Mouse (Mus musculus): Measurements from ENCODE around the gene Prps1. TPM values are rescaled to one million over a fixed set of nuclear protein-coding genes. Genes with fewer than 3 reads are reported as not detected.

The Prps1 gene
- total and polyA plus RNA-seq, 3 experiments, result 6.1 to 73.7 (median 47.7) TPM

DNA sequence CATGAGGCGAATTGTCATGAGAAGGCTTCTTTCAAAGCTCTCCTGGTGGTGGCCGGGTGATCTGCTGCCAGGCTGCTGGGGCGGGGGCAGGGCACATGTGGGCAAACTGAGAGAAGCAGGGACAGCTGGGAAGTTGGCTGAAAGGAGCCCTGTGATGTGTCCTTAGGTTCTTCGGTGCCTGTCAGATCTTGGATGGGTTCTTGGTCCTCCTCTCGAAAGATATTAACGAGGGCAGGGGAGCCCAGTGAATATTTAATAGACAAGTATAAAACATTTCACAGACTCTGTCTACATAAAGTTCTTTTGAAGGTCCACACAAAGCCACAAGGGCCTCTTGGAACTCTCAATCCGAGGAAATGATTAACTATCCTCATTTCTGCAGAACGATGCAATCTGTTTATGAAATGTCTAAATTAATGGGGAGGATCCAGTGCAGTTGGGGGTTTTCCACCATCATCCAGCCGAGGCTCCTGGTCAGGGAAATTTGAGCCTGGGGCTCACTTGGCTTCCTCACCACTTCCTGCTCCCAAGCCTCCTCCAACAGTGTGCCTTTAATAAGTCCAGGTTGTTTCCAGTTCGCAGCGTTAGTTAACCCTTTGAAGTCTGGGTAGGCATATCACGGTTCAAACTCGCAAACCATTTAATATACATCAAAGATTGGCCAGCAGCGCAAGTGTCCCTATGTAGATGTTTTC is 65.8 kb downstream of the Prps1 start:
- no peak for DNase-seq (ENCODE audit: low spot score)
- Histone ChIP-seq H3K36me3 (replicated peaks) (no peaks in the 10 kb centered on the region), H3K9me3 (replicated peaks) (no peaks in the 10 kb centered on the region), H3K4me1 (ENCODE audit: insufficient read depth, low read depth, low read length) (peaks cover 52% of the 10 kb centered on the region), H3K27me3 (ENCODE audit: insufficient read depth, low read length) (no peaks in the 10 kb centered on the region), H3K4me3 (ENCODE audit: low read depth, low read length) (no peak overlapping the region)
- TF ChIP-seq POLR2AphosphoS5 (IDR thresholded peaks at IDR 0.05; ENCODE audit: insufficient replicate concordance, low read depth, low read length), result no peak
- no peak for TF ChIP-seq CTCF (IDR thresholded peaks at IDR 0.05; ENCODE audit: low read depth, low read length)
- TF ChIP-seq GATA2 (IDR thresholded peaks at IDR 0.05; ENCODE audit: borderline replicate concordance, low read depth, low read length), result no peak
- TF ChIP-seq GATA1 (IDR thresholded peaks at IDR 0.05; ENCODE audit: borderline replicate concordance, low read length), result no peak
- no peak for TF ChIP-seq TAL1 (conservative IDR thresholded peaks at IDR 0.05; ENCODE audit: low read depth, low read length)
- ATAC-seq (ENCODE audit: extremely low read depth, insufficient number of reproducible peaks, low FRiP score, poor library complexity, severe bottlenecking), result no peak

GRCm38 (mm10) chrX:140524231-140524630 is 67.8 kb downstream of the Prps1 start:
- Histone ChIP-seq H3K4me3 (ENCODE audit: low read depth, low read length) (no peak overlapping the region), H3K4me1 (ENCODE audit: insufficient read depth, low read depth, low read length) (peaks cover 53% of the 10 kb centered on the region), H3K9me3 (replicated peaks) (no peaks in the 10 kb centered on the region), H3K27me3 (ENCODE audit: insufficient read depth, low read length) (no peaks in the 10 kb centered on the region), H3K36me3 (replicated peaks) (no peaks in the 10 kb centered on the region)
- TF ChIP-seq CTCF (IDR thresholded peaks at IDR 0.05; ENCODE audit: low read depth, low read length) (no peak), GATA1 (IDR thresholded peaks at IDR 0.05; ENCODE audit: borderline replicate concordance, low read length) (no peak), GATA2 (IDR thresholded peaks at IDR 0.05; ENCODE audit: borderline replicate concordance, low read depth, low read length) (no peak), POLR2AphosphoS5 (IDR thresholded peaks at IDR 0.05; ENCODE audit: insufficient replicate concordance, low read depth, low read length) (no peak), TAL1 (conservative IDR thresholded peaks at IDR 0.05; ENCODE audit: low read depth, low read length) (no peak)
- no peak for DNase-seq (ENCODE audit: low spot score)
- ATAC-seq (ENCODE audit: extremely low read depth, insufficient number of reproducible peaks, low FRiP score, poor library complexity, severe bottlenecking), result no peak

Other genes with a start within 250 kb of the Prps1 start
- gene Frmpd3, start 114.3 kb upstream of the Prps1 start, total RNA-seq (2014; fragmentation: Nextera tagmentation), result not detected in 2 replicates
- gene Frmpd3, start 114.3 kb upstream of the Prps1 start, total RNA-seq (2017), result 0.05 and 0.06 TPM in 2 replicates
- not detected in 2 replicates for gene Frmpd3, start 114.3 kb upstream of the Prps1 start, polyA plus RNA-seq (2012)
- gene Tsc22d3, start 144.0 kb downstream of the Prps1 start, total RNA-seq (2014; fragmentation: Nextera tagmentation), result 86.0 and 93.8 TPM in 2 replicates
- gene Tsc22d3, start 144.0 kb downstream of the Prps1 start, total RNA-seq (2017), result 44.5 and 44.9 TPM in 2 replicates
- gene Tsc22d3, start 144.0 kb downstream of the Prps1 start, polyA plus RNA-seq (2012), result 31.0 and 52.5 TPM in 2 replicates
- 0.24 TPM in 1 of 2 replicates, not detected in the other for gene Mid2, start 208.0 kb downstream of the Prps1 start, total RNA-seq (2014; fragmentation: Nextera tagmentation)
- 0.06 and 0.11 TPM in 2 replicates for gene Mid2, start 208.0 kb downstream of the Prps1 start, total RNA-seq (2017)
- not detected in 2 replicates for gene Mid2, start 208.0 kb downstream of the Prps1 start, polyA plus RNA-seq (2012)

Measured in G1E (cell line).